ENCODE assay signal across 12 mouse cellular contexts in genomic region chr9:50142756-50143155, GRCm38 (mm10).
A peak's percentile ranks its signal among the peaks of the same experiment; 100 is the strongest.
DNase-seq lines count a peak whose midpoint lies in the region; ATAC-seq and TF ChIP-seq lines count a peak whose summit lies in the region.
"Had no signal": no experiment of that assay in that cellular context is flagged by ENCODE, and none has a peak within 500 bp of the region (broad histone marks: within the 10 kb centered on the region; RNA-seq: fewer than 3 reads in every experiment).

No protein-coding gene starts in this region.

- no peaks in the 10 kb centered on the region for H3K36me3 ChIP-seq in hindbrain, embryonic 14.5 days (replicated peaks; ENCODE audit: control insufficient read depth, insufficient read depth)
- H3K36me3 ChIP-seq in hindbrain, embryonic 11.5 days (ENCODE audit: control insufficient read depth, insufficient read depth, low read length) = no peaks in the 10 kb centered on the region
- H3K36me3 ChIP-seq in hindbrain, postnatal 0 days (ENCODE audit: insufficient read depth, low read length) = no peaks in the 10 kb centered on the region

- 0 out of 2 replicates have a peak overlapping the region, but pooled peaks have one; percentile 48 for H3K27ac ChIP-seq in hindbrain, embryonic 14.5 days
- no peak overlapping the region for H3K27ac ChIP-seq in hindbrain, embryonic 11.5 days (ENCODE audit: low read depth, low read length)
- H3K27ac ChIP-seq in cerebellum, adult 2 months (ENCODE audit: insufficient read depth, low read length) = no peak overlapping the region
- no peak overlapping the region for H3K27ac ChIP-seq in hindbrain, postnatal 0 days
- H3K27ac ChIP-seq: heart, adult 2 months; kidney, postnatal 0 days had no signal

- no peak overlapping the region for H3K9ac ChIP-seq in hindbrain, embryonic 14.5 days
- H3K9ac ChIP-seq in hindbrain, embryonic 11.5 days (ENCODE audit: low read depth, low read length) = no peak overlapping the region
- no peak overlapping the region for H3K9ac ChIP-seq in hindbrain, postnatal 0 days (replicated peaks; ENCODE audit: low read length)

- no peak for TF ChIP-seq POLR2A in cerebellum, adult 2 months (IDR thresholded peaks at IDR 0.05; ENCODE audit: borderline replicate concordance, insufficient read depth, low read length)

- TF ChIP-seq CTCF in cerebellum, adult 2 months (IDR thresholded peaks at IDR 0.05; ENCODE audit: borderline replicate concordance, insufficient read depth, low read depth, low read length) = no peak
- no peak for TF ChIP-seq CTCF in hindbrain, postnatal 0 days (IDR thresholded peaks at IDR 0.05; ENCODE audit: low read depth)

- no peaks in the 10 kb centered on the region for H3K9me3 ChIP-seq in hindbrain, embryonic 14.5 days (ENCODE audit: control insufficient read depth, low read length)
- H3K9me3 ChIP-seq in hindbrain, embryonic 11.5 days (ENCODE audit: control insufficient read depth, low read length) = no peaks in the 10 kb centered on the region
- H3K9me3 ChIP-seq in hindbrain, postnatal 0 days (ENCODE audit: low read length) = no peaks in the 10 kb centered on the region

- H3K27me3 ChIP-seq in hindbrain, embryonic 14.5 days (ENCODE audit: control insufficient read depth, insufficient read depth, low read length) = no peaks in the 10 kb centered on the region
- no peaks in the 10 kb centered on the region for H3K27me3 ChIP-seq in hindbrain, embryonic 11.5 days (ENCODE audit: control insufficient read depth, insufficient read depth, low read length)
- H3K27me3 ChIP-seq in cerebellum, adult 2 months (ENCODE audit: control insufficient read depth, insufficient read depth, low read length) = no peaks in the 10 kb centered on the region
- no peaks in the 10 kb centered on the region for H3K27me3 ChIP-seq in hindbrain, postnatal 0 days (ENCODE audit: insufficient read depth, low read length)

- WGBS in hindbrain, embryonic 14.5 days = 42% methylated on average over 1 of the region's 1 CpGs
- WGBS in hindbrain, embryonic 11.5 days = 62% methylated on average over 1 of the region's 1 CpGs
- 6% methylated on average over 1 of the region's 1 CpGs for WGBS in cerebellum, adult 2 months
- WGBS in hindbrain, postnatal 0 days = 19% methylated on average over 1 of the region's 1 CpGs

- no peak overlapping the region for H3K4me3 ChIP-seq in hindbrain, embryonic 14.5 days (replicated peaks; ENCODE audit: low read length)
- H3K4me3 ChIP-seq in hindbrain, embryonic 11.5 days (ENCODE audit: low read depth, low read length) = no peak overlapping the region
- H3K4me3 ChIP-seq in cerebellum, adult 2 months (replicated peaks; ENCODE audit: insufficient read depth, low read depth, low read length) = no peak overlapping the region
- no peak overlapping the region for H3K4me3 ChIP-seq in hindbrain, postnatal 0 days (ENCODE audit: low read length)
- H3K4me3 ChIP-seq: heart, adult 2 months had no signal

- no peak overlapping the region for H3K4me2 ChIP-seq in hindbrain, embryonic 14.5 days (replicated peaks)
- H3K4me2 ChIP-seq in hindbrain, embryonic 11.5 days (replicated peaks; ENCODE audit: low read depth, low read length) = no peak overlapping the region
- no peak overlapping the region for H3K4me2 ChIP-seq in hindbrain, postnatal 0 days (ENCODE audit: low read depth, low read length)
- H3K4me2 ChIP-seq: liver, embryonic 11.5 days had no signal

- peaks cover 26% of the 10 kb centered on the region for H3K4me1 ChIP-seq in hindbrain, embryonic 14.5 days (replicated peaks; ENCODE audit: control insufficient read depth, insufficient read depth, low read length)
- H3K4me1 ChIP-seq in hindbrain, embryonic 11.5 days (replicated peaks; ENCODE audit: control insufficient read depth, insufficient read depth, low read length) = no peaks in the 10 kb centered on the region
- H3K4me1 ChIP-seq in cerebellum, adult 2 months (ENCODE audit: control insufficient read depth, insufficient read depth, low read length) = peaks cover 6% of the 10 kb centered on the region
- 0 out of 2 replicates have a peak, but pooled peaks cover 7% of the 10 kb centered on the region for H3K4me1 ChIP-seq in hindbrain, postnatal 0 days (ENCODE audit: insufficient read depth, low read length)

- ATAC-seq in hindbrain, embryonic 14.5 days (ENCODE audit: low FRiP score) = peak; percentile 72; the same call in 1 of the 2 replicates
- no peak for ATAC-seq in hindbrain, embryonic 11.5 days (ENCODE audit: low FRiP score)
- ATAC-seq in hindbrain, postnatal 0 days = peak; percentile 69

- DNase-seq in hindbrain, embryonic 14.5 days (ENCODE audit: low spot score) = peak; percentile 73
- no peak for DNase-seq in hindbrain, embryonic 11.5 days (ENCODE audit: low spot score)
- peak; percentile 47 for DNase-seq in right cerebral cortex, postnatal 4 days
- no peak for DNase-seq in right cerebral cortex, adult 2 months (ENCODE audit: low spot score in 2 of 2)
- DNase-seq in cerebellum, adult 2 months = peak; percentile 26 to 45
- peak; percentile 88 for DNase-seq in hindbrain, postnatal 0 days (ENCODE audit: low spot score)
- DNase-seq in frontal cortex, postnatal 14 days (ENCODE audit: low spot score in 2 of 2) = no peak
- DNase-seq in layer of hippocampus, adult 8-10 months (ENCODE audit: low spot score in 2 of 2) = no peak
- DNase-seq: heart, postnatal 36 days had no signal

Comparison
In these comparisons a context has a peak if more than half of its experiments do, and no peak if none do; other contexts are left out.
1. DNase-seq: peak in hindbrain, embryonic 14.5 days (single experiment), right cerebral cortex, postnatal 4 days (single experiment), cerebellum, adult 2 months (2 of 2) and hindbrain, postnatal 0 days (single experiment); none in hindbrain, embryonic 11.5 days (single experiment), right cerebral cortex, adult 2 months (0 of 2), frontal cortex, postnatal 14 days (0 of 2) and layer of hippocampus, adult 8-10 months (0 of 2).